In the genomic region with DNA sequence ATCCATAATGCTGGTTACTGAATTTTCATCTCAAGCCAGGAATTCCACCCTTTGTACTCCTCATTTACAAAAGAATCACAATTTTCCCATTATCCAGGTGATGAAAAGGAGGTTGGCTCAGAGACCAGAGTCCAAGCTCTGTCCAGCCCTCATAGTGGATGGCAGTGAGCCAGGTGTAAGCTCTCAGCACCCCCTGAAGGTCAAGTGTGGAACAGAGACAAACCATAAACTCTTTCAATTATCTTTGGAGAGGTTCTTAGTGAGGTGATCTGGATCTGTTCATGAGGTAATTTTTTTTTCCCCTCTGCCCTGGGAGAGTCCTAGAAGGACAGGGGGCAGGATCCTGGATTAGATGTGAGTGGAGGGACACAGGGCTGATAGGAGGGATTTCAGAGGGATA, we compare ENCODE assay signal across 10 mouse cellular contexts. TPM values are rescaled to one million over a fixed set of nuclear protein-coding genes. Genes with fewer than 3 reads are reported as not detected.
A peak's percentile ranks its signal among the peaks of the same experiment; 100 is the strongest.
DNase-seq lines count a peak whose midpoint lies in the region; ATAC-seq and TF ChIP-seq lines count a peak whose summit lies in the region.
"Had no signal": no experiment of that assay in that cellular context is flagged by ENCODE, and none has a peak within 500 bp of the region (broad histone marks: within the 10 kb centered on the region; RNA-seq: fewer than 3 reads in every experiment).

No protein-coding gene starts in this region.

- no peaks in the 10 kb centered on the region for H3K79me2 ChIP-seq in heart, adult 2 months (replicated peaks; ENCODE audit: control insufficient read depth, insufficient read depth, low read length)

- peaks cover 4% of the 10 kb centered on the region for H3K4me1 ChIP-seq in heart, adult 2 months (ENCODE audit: control insufficient read depth, insufficient read depth, low read length)
- no peaks in the 10 kb centered on the region for H3K4me1 ChIP-seq in midbrain, postnatal 0 days (ENCODE audit: insufficient read depth, low read length)
- H3K4me1 ChIP-seq in midbrain, embryonic 10.5 days = peaks cover 13% of the 10 kb centered on the region
- H3K4me1 ChIP-seq in stomach, postnatal 0 days (replicated peaks; ENCODE audit: control insufficient read depth, insufficient read depth) = no peaks in the 10 kb centered on the region

- TF ChIP-seq EP300 in heart, adult 2 months (IDR thresholded peaks at IDR 0.05; ENCODE audit: insufficient read depth, low read depth, low read length) = no peak
- no peak for TF ChIP-seq EP300 in stomach, postnatal 0 days (optimal IDR thresholded peaks at IDR 0.05)

- H3K4me2 ChIP-seq in midbrain, postnatal 0 days (ENCODE audit: low read depth, low read length, poor library complexity, severe bottlenecking) = no peak overlapping the region
- no peak overlapping the region for H3K4me2 ChIP-seq in stomach, postnatal 0 days (replicated peaks; ENCODE audit: low read depth)

- TF ChIP-seq POLR2A in heart, adult 2 months (IDR thresholded peaks at IDR 0.05; ENCODE audit: insufficient read depth, low read depth, low read length) = no peak

- intact Hi-C loops in heart, adult 2 months (cut with DNase I) = loop anchor here (10.0 kb wide), 1 partner anchor 134 kb away; the partner anchor contains the start of gene Tyk2

- H3K27me3 ChIP-seq in heart, adult 2 months (ENCODE audit: control insufficient read depth, insufficient read depth, low read length) = no peaks in the 10 kb centered on the region
- no peaks in the 10 kb centered on the region for H3K27me3 ChIP-seq in midbrain, postnatal 0 days (ENCODE audit: insufficient read depth, low read length)
- no peaks in the 10 kb centered on the region for H3K27me3 ChIP-seq in midbrain, embryonic 10.5 days (ENCODE audit: low read depth, poor library complexity, severe bottlenecking)
- H3K27me3 ChIP-seq in stomach, postnatal 0 days (ENCODE audit: control insufficient read depth, insufficient read depth, low read length) = no peaks in the 10 kb centered on the region
- H3K27me3 ChIP-seq: megakaryocyte, embryonic 14.5 days had no signal

- TF ChIP-seq CTCF in heart, adult 2 months (IDR thresholded peaks at IDR 0.05) = peak; percentile 63
- TF ChIP-seq CTCF in midbrain, postnatal 0 days (IDR thresholded peaks at IDR 0.05) = peak; percentile 52
- peak; percentile 66 for TF ChIP-seq CTCF in stomach, postnatal 0 days (IDR thresholded peaks at IDR 0.05; ENCODE audit: low read depth)

- DNase-seq in heart, adult 2 months = no peak
- no peak for DNase-seq in heart, adult 18-20 months
- DNase-seq in midbrain, postnatal 0 days (ENCODE audit: low spot score) = peak; percentile 28
- no peak for DNase-seq in midbrain, embryonic 10.5 days (ENCODE audit: low spot score)
- DNase-seq in kidney, adult 9 months = peak; percentile 76
- DNase-seq in stomach, postnatal 0 days (ENCODE audit: low spot score) = peak; percentile 26
- no peak for DNase-seq in right cerebral cortex, postnatal 25 days
- no peak for DNase-seq in layer of hippocampus, postnatal 14 days (ENCODE audit: low spot score in 2 of 2)

- ATAC-seq in midbrain, postnatal 0 days (ENCODE audit: low FRiP score) = no peak
- no peak for ATAC-seq in stomach, postnatal 0 days (ENCODE audit: low FRiP score, low TSS enrichment)

- H3K4me3 ChIP-seq in heart, adult 2 months = no peak overlapping the region
- no peak overlapping the region for H3K4me3 ChIP-seq in midbrain, postnatal 0 days (ENCODE audit: low read depth, low read length)
- H3K4me3 ChIP-seq in midbrain, embryonic 10.5 days = no peak overlapping the region
- H3K4me3 ChIP-seq in stomach, postnatal 0 days (ENCODE audit: low read depth, low read length) = no peak overlapping the region
- H3K4me3 ChIP-seq: megakaryocyte, embryonic 14.5 days had no signal

- no peaks in the 10 kb centered on the region for H3K36me3 ChIP-seq in heart, adult 2 months (ENCODE audit: control insufficient read depth, insufficient read depth, low read length)
- H3K36me3 ChIP-seq in midbrain, postnatal 0 days (ENCODE audit: insufficient read depth, low read length) = peaks cover 7% of the 10 kb centered on the region
- peaks cover 15% of the 10 kb centered on the region for H3K36me3 ChIP-seq in midbrain, embryonic 10.5 days
- no peaks in the 10 kb centered on the region for H3K36me3 ChIP-seq in stomach, postnatal 0 days (ENCODE audit: control insufficient read depth, insufficient read depth, low read length)

- no peak overlapping the region for H3K9ac ChIP-seq in heart, adult 2 months (ENCODE audit: low read depth, low read length)
- no peak overlapping the region for H3K9ac ChIP-seq in midbrain, postnatal 0 days (replicated peaks; ENCODE audit: low read length, poor library complexity, severe bottlenecking)
- no peak overlapping the region for H3K9ac ChIP-seq in stomach, postnatal 0 days (ENCODE audit: low read length)

- H3K9me3 ChIP-seq in midbrain, postnatal 0 days (ENCODE audit: low read length) = no peaks in the 10 kb centered on the region
- H3K9me3 ChIP-seq in midbrain, embryonic 10.5 days (replicated peaks) = no peaks in the 10 kb centered on the region
- H3K9me3 ChIP-seq in stomach, postnatal 0 days (ENCODE audit: control insufficient read depth, low read length) = no peaks in the 10 kb centered on the region
- H3K9me3 ChIP-seq: megakaryocyte, embryonic 14.5 days had no signal

- H3K27ac ChIP-seq in heart, adult 2 months = no peak overlapping the region
- H3K27ac ChIP-seq in midbrain, postnatal 0 days (ENCODE audit: low read depth, low read length) = no peak overlapping the region
- no peak overlapping the region for H3K27ac ChIP-seq in midbrain, embryonic 10.5 days (replicated peaks)
- no peak overlapping the region for H3K27ac ChIP-seq in stomach, postnatal 0 days (replicated peaks)

RNA-seq across cellular contexts. Expression of gene Mrpl4, which starts 1.7 kb away (rescaled TPM):
- total RNA-seq in heart, adult 2 months (2021) = 100 to 1,000 TPM; 124 to 130 TPM
- polyA plus RNA-seq in heart, adult 2 months (2012; rRNA removed) = 173 and 226 TPM in 2 replicates
- total RNA-seq in heart, adult 18-20 months (2021) = 100 to 1,000 TPM; 130 to 138 TPM
- total RNA-seq in midbrain, postnatal 0 days (2014; rRNA removed) = 62.9 and 80.9 TPM in 2 replicates
- polyA plus RNA-seq in midbrain, postnatal 0 days (2015; fragmentation: Nextera tagmentation; extraction: Ambion mirVana) = 105 TPM in 2 replicates
- 141 and 143 TPM in 2 replicates for polyA plus RNA-seq in midbrain, embryonic 10.5 days (2016; fragmentation: Nextera tagmentation; extraction: Ambion mirVana)
- 87.3 and 90.2 TPM in 2 replicates for polyA plus RNA-seq in stomach, postnatal 0 days (2015; fragmentation: Nextera tagmentation; extraction: Ambion mirVana)
- total RNA-seq in layer of hippocampus, postnatal 14 days (2021) = 10 to 100 TPM; 60.4 to 62.8 TPM

RNA-seq across cellular contexts. Expression of gene Icam1, which starts 15.0 kb away (rescaled TPM):
- total RNA-seq in heart, adult 2 months (2021) = 1 to 10 TPM; 7.6 to 9.2 TPM
- 12.4 and 15.3 TPM in 2 replicates for polyA plus RNA-seq in heart, adult 2 months (2012; rRNA removed)
- total RNA-seq in heart, adult 18-20 months (2021) = 1 to 10 TPM; 8.7 to 9.1 TPM
- 4.5 and 5.2 TPM in 2 replicates for total RNA-seq in midbrain, postnatal 0 days (2014; rRNA removed)
- polyA plus RNA-seq in midbrain, postnatal 0 days (2015; fragmentation: Nextera tagmentation; extraction: Ambion mirVana) = 3.4 and 3.6 TPM in 2 replicates
- 4.5 and 4.9 TPM in 2 replicates for polyA plus RNA-seq in midbrain, embryonic 10.5 days (2016; fragmentation: Nextera tagmentation; extraction: Ambion mirVana)
- 9.5 and 11.9 TPM in 2 replicates for polyA plus RNA-seq in stomach, postnatal 0 days (2015; fragmentation: Nextera tagmentation; extraction: Ambion mirVana)
- 1 to 10 TPM; 2.9 to 3.2 TPM for total RNA-seq in layer of hippocampus, postnatal 14 days (2021)

RNA-seq across cellular contexts. Expression of gene S1pr2, which starts 24.2 kb away (rescaled TPM):
- total RNA-seq in heart, adult 2 months (2021) = 1 to 10 TPM; 2.8 to 3.2 TPM
- polyA plus RNA-seq in heart, adult 2 months (2012; rRNA removed) = 4.2 and 6.1 TPM in 2 replicates
- total RNA-seq in heart, adult 18-20 months (2021) = 1 to 10 TPM; 1.4 to 2.0 TPM
- total RNA-seq in midbrain, postnatal 0 days (2014; rRNA removed) = 4.7 and 7.3 TPM in 2 replicates
- polyA plus RNA-seq in midbrain, postnatal 0 days (2015; fragmentation: Nextera tagmentation; extraction: Ambion mirVana) = 5.5 and 7.2 TPM in 2 replicates
- 19.1 and 22.1 TPM in 2 replicates for polyA plus RNA-seq in midbrain, embryonic 10.5 days (2016; fragmentation: Nextera tagmentation; extraction: Ambion mirVana)
- polyA plus RNA-seq in stomach, postnatal 0 days (2015; fragmentation: Nextera tagmentation; extraction: Ambion mirVana) = 16.3 and 19.4 TPM in 2 replicates
- 1 to 10 TPM; 2.1 to 3.5 TPM for total RNA-seq in layer of hippocampus, postnatal 14 days (2021)

RNA-seq across cellular contexts. Expression of gene Icam4, which starts 28.4 kb away (rescaled TPM):
- 1 to 10 TPM in 1 of 2 experiments, under 1 TPM in 1; 0.84 to 1.0 TPM for total RNA-seq in heart, adult 2 months (2021)
- polyA plus RNA-seq in heart, adult 2 months (2012; rRNA removed) = 0.70 and 1.4 TPM in 2 replicates
- 1 to 10 TPM; 1.2 to 1.3 TPM for total RNA-seq in heart, adult 18-20 months (2021)
- not detected in 2 replicates for total RNA-seq in midbrain, postnatal 0 days (2014; rRNA removed)
- polyA plus RNA-seq in midbrain, postnatal 0 days (2015; fragmentation: Nextera tagmentation; extraction: Ambion mirVana) = 0.30 TPM in 1 of 2 replicates, not detected in the other
- polyA plus RNA-seq in midbrain, embryonic 10.5 days (2016; fragmentation: Nextera tagmentation; extraction: Ambion mirVana) = 5.6 and 5.9 TPM in 2 replicates
- polyA plus RNA-seq in stomach, postnatal 0 days (2015; fragmentation: Nextera tagmentation; extraction: Ambion mirVana) = 0.50 and 0.81 TPM in 2 replicates
- under 1 TPM; 0.41 to 0.44 TPM for total RNA-seq in layer of hippocampus, postnatal 14 days (2021)

RNA-seq across cellular contexts. Expression of gene Icam5, which starts 31.1 kb away (rescaled TPM):
- not detected for total RNA-seq in heart, adult 2 months (2021)
- 0.06 and 0.08 TPM in 2 replicates for polyA plus RNA-seq in heart, adult 2 months (2012; rRNA removed)
- total RNA-seq in heart, adult 18-20 months (2021) = not detected
- total RNA-seq in midbrain, postnatal 0 days (2014; rRNA removed) = 6.3 and 7.7 TPM in 2 replicates
- 4.1 and 4.2 TPM in 2 replicates for polyA plus RNA-seq in midbrain, postnatal 0 days (2015; fragmentation: Nextera tagmentation; extraction: Ambion mirVana)
- 0.05 TPM in 1 of 2 replicates, not detected in the other for polyA plus RNA-seq in midbrain, embryonic 10.5 days (2016; fragmentation: Nextera tagmentation; extraction: Ambion mirVana)
- 0.15 and 0.27 TPM in 2 replicates for polyA plus RNA-seq in stomach, postnatal 0 days (2015; fragmentation: Nextera tagmentation; extraction: Ambion mirVana)
- total RNA-seq in layer of hippocampus, postnatal 14 days (2021) = 100 to 1,000 TPM; 337 to 341 TPM
- total RNA-seq: common myeloid progenitor, adult 5-6 weeks had no signal

Comparison
In these comparisons a context has a peak if more than half of its experiments do, and no peak if none do; other contexts are left out.
1. DNase-seq: peak in midbrain, postnatal 0 days (single experiment), kidney, adult 9 months (single experiment) and stomach, postnatal 0 days (single experiment); none in heart, adult 2 months (0 of 2), heart, adult 18-20 months (0 of 2), midbrain, embryonic 10.5 days (single experiment), right cerebral cortex, postnatal 25 days (single experiment) and layer of hippocampus, postnatal 14 days (0 of 2).
2. Peak in every context shown above with its lines, with median percentiles within 50 percentile points of each other: CTCF ChIP-seq.